Mouse (Mus musculus): ENCODE measurements around the gene Midn.

- TF ChIP-seq POLR2A (IDR thresholded peaks at IDR 0.05; ENCODE audit: borderline replicate concordance, insufficient read depth, low read length): no peak
- TF ChIP-seq CTCF (IDR thresholded peaks at IDR 0.05; ENCODE audit: borderline replicate concordance, insufficient read depth, low read depth, low read length): no peak
Measured at GRCm38 (mm10) chr10:80117736-80118135, 30.3 kb upstream of the Midn start.
